Mouse (Mus musculus): ENCODE measurements around the gene Ankar. TPM values are rescaled to one million over a fixed set of nuclear protein-coding genes. Genes with fewer than 3 reads are reported as not detected.
A peak's percentile ranks its signal among the peaks of the same experiment; 100 is the strongest.

Gene Ankar
- polyA plus RNA-seq, 1 experiment from 2014 or later: not detected

- H3K4me3 ChIP-seq (replicated peaks; ENCODE audit: low read length): no peak overlapping the region
- no peak for ATAC-seq
Observed at GRCm38 (mm10) chr1:72728781-72729180, 28.4 kb upstream of the Ankar start.

DNA sequence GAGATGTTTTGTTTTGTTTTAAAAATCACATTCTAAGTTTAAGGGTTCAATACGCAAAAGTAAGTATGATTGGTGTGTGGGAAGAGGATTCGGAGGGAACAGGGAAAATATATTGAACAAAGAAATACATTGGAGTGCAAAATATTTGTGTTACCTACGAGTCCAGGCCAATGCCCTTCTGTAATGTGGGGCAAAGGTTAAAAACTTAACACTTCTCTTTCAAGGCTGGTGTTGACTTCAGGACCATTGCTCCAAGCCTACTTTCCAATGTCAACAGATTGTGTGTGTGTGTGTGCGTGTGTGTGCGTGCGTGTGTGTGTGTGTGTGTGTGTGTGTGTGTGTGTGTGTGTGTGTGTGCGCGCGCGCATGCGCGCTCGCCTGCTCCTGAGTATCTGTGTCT lies 25.6 kb upstream of the Ankar start:
- Histone ChIP-seq H3K4me2 (ENCODE audit: low read length) (no peak overlapping the region), H3K27ac (ENCODE audit: low read length) (no peak overlapping the region), H3K9me3 (ENCODE audit: control insufficient read depth, low read length) (no peaks in the 10 kb centered on the region), H3K36me3 (ENCODE audit: control insufficient read depth, insufficient read depth) (no peaks in the 10 kb centered on the region), H3K4me1 (replicated peaks; ENCODE audit: control insufficient read depth, insufficient read depth, low read length) (0 out of 2 replicates have a peak, but pooled peaks cover 2% of the 10 kb centered on the region), H3K4me3 (replicated peaks; ENCODE audit: low read length) (no peak overlapping the region), H3K9ac (replicated peaks; ENCODE audit: low read depth, low read length) (no peak overlapping the region), H3K27me3 (replicated peaks; ENCODE audit: control insufficient read depth, insufficient read depth, low read length) (no peaks in the 10 kb centered on the region)
- ATAC-seq: no peak
- WGBS: 88% methylated on average over 13 of the region's 13 CpGs

More at GRCm38 (mm10) chr1:72728781-72729180, 28.4 kb upstream of the Ankar start:
- Histone ChIP-seq H3K9me3 (ENCODE audit: control insufficient read depth, low read length) (no peaks in the 10 kb centered on the region), H3K27me3 (replicated peaks; ENCODE audit: control insufficient read depth, insufficient read depth, low read length) (no peaks in the 10 kb centered on the region), H3K4me1 (replicated peaks; ENCODE audit: control insufficient read depth, insufficient read depth, low read length) (0 out of 2 replicates have a peak, but pooled peaks cover 2% of the 10 kb centered on the region), H3K9ac (replicated peaks; ENCODE audit: low read depth, low read length) (no peak overlapping the region), H3K27ac (ENCODE audit: low read length) (no peak overlapping the region), H3K36me3 (ENCODE audit: control insufficient read depth, insufficient read depth) (no peaks in the 10 kb centered on the region), H3K4me2 (ENCODE audit: low read length) (no peak overlapping the region)
- WGBS: 95% methylated on average over 4 of the region's 4 CpGs

DNA sequence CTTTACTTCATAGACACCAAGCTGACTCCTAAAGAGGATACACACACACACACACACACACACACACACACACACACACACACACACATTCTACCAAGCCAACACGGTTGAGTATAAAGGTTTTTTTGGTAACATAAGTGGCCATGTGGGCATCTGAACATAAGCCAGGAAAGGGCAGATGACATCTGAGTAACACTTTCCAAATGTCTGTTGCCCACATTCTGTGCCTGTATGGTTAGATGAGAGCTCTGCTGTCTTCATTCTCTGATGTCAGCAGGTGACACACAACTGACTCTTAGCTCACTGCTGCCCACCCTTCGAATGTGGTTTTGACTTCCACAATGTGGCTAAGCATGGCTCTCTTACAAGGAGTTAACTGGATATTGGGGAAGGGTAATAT lies 24.0 kb upstream of the Ankar start:
- Histone ChIP-seq H3K9ac (replicated peaks; ENCODE audit: low read depth, low read length) (no peak overlapping the region), H3K9me3 (ENCODE audit: control insufficient read depth, low read length) (no peaks in the 10 kb centered on the region), H3K27me3 (replicated peaks; ENCODE audit: control insufficient read depth, insufficient read depth, low read length) (no peaks in the 10 kb centered on the region), H3K27ac (ENCODE audit: low read length) (no peak overlapping the region), H3K4me1 (replicated peaks; ENCODE audit: control insufficient read depth, insufficient read depth, low read length) (peaks cover 5% of the 10 kb centered on the region; the same call in 1 of the 2 replicates), H3K4me2 (ENCODE audit: low read length) (no peak overlapping the region), H3K4me3 (replicated peaks; ENCODE audit: low read length) (no peak overlapping the region), H3K36me3 (ENCODE audit: control insufficient read depth, insufficient read depth) (no peaks in the 10 kb centered on the region)
- WGBS: 84% methylated on average over 2 of the region's 2 CpGs
- no peak for ATAC-seq

GRCm38 (mm10) chr1:72722646-72723045 lies 22.3 kb upstream of the Ankar start:
- peaks cover 5% of the 10 kb centered on the region; the same call in 1 of the 2 replicates for H3K4me1 ChIP-seq (replicated peaks; ENCODE audit: control insufficient read depth, insufficient read depth, low read length)
- H3K4me3 ChIP-seq (replicated peaks; ENCODE audit: low read length): no peak overlapping the region
- no peaks in the 10 kb centered on the region for H3K36me3 ChIP-seq (ENCODE audit: control insufficient read depth, insufficient read depth)
- ATAC-seq: no peak
- 45% methylated on average over 8 of the region's 8 CpGs for WGBS
- no peak overlapping the region for H3K4me2 ChIP-seq (ENCODE audit: low read length)
- no peaks in the 10 kb centered on the region for H3K9me3 ChIP-seq (ENCODE audit: control insufficient read depth, low read length)
- H3K27ac ChIP-seq (ENCODE audit: low read length): no peak overlapping the region
- H3K9ac ChIP-seq (replicated peaks; ENCODE audit: low read depth, low read length): no peak overlapping the region
- H3K27me3 ChIP-seq (replicated peaks; ENCODE audit: control insufficient read depth, insufficient read depth, low read length): no peaks in the 10 kb centered on the region

DNA sequence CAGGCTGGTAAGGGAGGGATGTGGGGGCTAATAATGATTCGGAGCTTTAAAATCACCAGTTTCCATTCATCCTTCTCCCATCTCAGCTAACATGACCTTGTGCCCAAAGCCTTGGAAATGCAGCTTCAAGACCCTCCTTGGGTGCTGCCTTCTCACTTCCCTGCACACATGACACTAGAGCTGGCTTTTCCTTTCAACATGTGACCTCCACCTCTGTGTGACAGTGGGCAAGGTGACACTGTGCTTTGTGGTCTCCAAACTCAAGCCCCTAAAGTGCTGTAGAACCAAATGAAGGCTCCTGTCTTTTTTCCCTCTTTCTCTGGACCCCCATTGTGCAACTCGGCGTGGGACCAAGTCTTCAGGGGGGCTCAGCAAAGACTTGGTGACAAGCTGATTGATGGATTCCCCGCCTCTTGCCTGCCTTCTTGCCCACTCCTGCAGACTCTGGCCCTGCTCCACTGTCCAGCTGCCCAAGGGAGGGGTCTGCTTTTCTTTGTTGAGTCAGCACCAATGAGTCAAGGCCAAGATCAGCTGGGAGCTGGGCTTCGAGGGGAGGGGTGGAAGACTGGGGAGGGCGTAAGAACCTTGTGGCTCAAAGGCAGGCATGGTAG lies 19.8 kb upstream of the Ankar start:
- H3K9ac ChIP-seq (replicated peaks; ENCODE audit: low read depth, low read length): no peak overlapping the region
- peak; percentile 34; the same call in 1 of the 2 replicates for ATAC-seq
- no peak overlapping the region for H3K4me2 ChIP-seq (ENCODE audit: low read length)
- WGBS: 40% methylated on average over 6 of the region's 6 CpGs
- peaks cover 5% of the 10 kb centered on the region; the same call in 1 of the 2 replicates for H3K4me1 ChIP-seq (replicated peaks; ENCODE audit: control insufficient read depth, insufficient read depth, low read length)
- no peaks in the 10 kb centered on the region for H3K9me3 ChIP-seq (ENCODE audit: control insufficient read depth, low read length)
- H3K4me3 ChIP-seq (replicated peaks; ENCODE audit: low read length): no peak overlapping the region
- no peak overlapping the region for H3K27ac ChIP-seq (ENCODE audit: low read length)
- H3K27me3 ChIP-seq (replicated peaks; ENCODE audit: control insufficient read depth, insufficient read depth, low read length): no peaks in the 10 kb centered on the region
- H3K36me3 ChIP-seq (ENCODE audit: control insufficient read depth, insufficient read depth): no peaks in the 10 kb centered on the region

- Histone ChIP-seq H3K9ac (replicated peaks; ENCODE audit: low read depth, low read length) (no peak overlapping the region), H3K36me3 (ENCODE audit: control insufficient read depth, insufficient read depth) (peaks cover 3% of the 10 kb centered on the region; the same call in 1 of the 2 replicates), H3K9me3 (ENCODE audit: control insufficient read depth, low read length) (no peaks in the 10 kb centered on the region), H3K27me3 (replicated peaks; ENCODE audit: control insufficient read depth, insufficient read depth, low read length) (no peaks in the 10 kb centered on the region), H3K4me1 (replicated peaks; ENCODE audit: control insufficient read depth, insufficient read depth, low read length) (peaks cover 5% of the 10 kb centered on the region; the same call in 1 of the 2 replicates), H3K4me3 (replicated peaks; ENCODE audit: low read length) (no peak overlapping the region), H3K4me2 (ENCODE audit: low read length) (no peak overlapping the region), H3K27ac (ENCODE audit: low read length) (no peak overlapping the region)
- 16% methylated on average over 5 of the region's 5 CpGs for WGBS
- ATAC-seq: peak; percentile 50
Observed at GRCm38 (mm10) chr1:72718846-72719245, 18.5 kb upstream of the Ankar start.

GRCm38 (mm10) chr1:72717540-72717939 lies 17.2 kb upstream of the Ankar start:
- no peak overlapping the region for H3K4me3 ChIP-seq (replicated peaks; ENCODE audit: low read length)
- H3K36me3 ChIP-seq (ENCODE audit: control insufficient read depth, insufficient read depth): peaks cover 9% of the 10 kb centered on the region; the same call in 1 of the 2 replicates

GRCm38 (mm10) chr1:72716926-72717325 lies 16.5 kb upstream of the Ankar start:
- ATAC-seq: peak; percentile 36; the same call in 1 of the 2 replicates
- Histone ChIP-seq H3K27me3 (replicated peaks; ENCODE audit: control insufficient read depth, insufficient read depth, low read length) (no peaks in the 10 kb centered on the region), H3K9ac (replicated peaks; ENCODE audit: low read depth, low read length) (no peak overlapping the region), H3K4me1 (replicated peaks; ENCODE audit: control insufficient read depth, insufficient read depth, low read length) (peaks cover 19% of the 10 kb centered on the region), H3K36me3 (ENCODE audit: control insufficient read depth, insufficient read depth) (peaks cover 9% of the 10 kb centered on the region; the same call in 1 of the 2 replicates), H3K9me3 (ENCODE audit: control insufficient read depth, low read length) (no peaks in the 10 kb centered on the region), H3K27ac (ENCODE audit: low read length) (no peak overlapping the region), H3K4me3 (replicated peaks; ENCODE audit: low read length) (no peak overlapping the region), H3K4me2 (ENCODE audit: low read length) (no peak overlapping the region)
- 11% methylated on average over 5 of the region's 5 CpGs for WGBS

More at GRCm38 (mm10) chr1:72717540-72717939, 17.2 kb upstream of the Ankar start:
- no peak overlapping the region for H3K4me2 ChIP-seq (ENCODE audit: low read length)
- 92% methylated on average over 7 of the region's 7 CpGs for WGBS
- no peak for ATAC-seq
- H3K9ac ChIP-seq (replicated peaks; ENCODE audit: low read depth, low read length): no peak overlapping the region
- no peaks in the 10 kb centered on the region for H3K27me3 ChIP-seq (replicated peaks; ENCODE audit: control insufficient read depth, insufficient read depth, low read length)
- peaks cover 13% of the 10 kb centered on the region for H3K4me1 ChIP-seq (replicated peaks; ENCODE audit: control insufficient read depth, insufficient read depth, low read length)
- H3K9me3 ChIP-seq (ENCODE audit: control insufficient read depth, low read length): no peaks in the 10 kb centered on the region
- H3K27ac ChIP-seq (ENCODE audit: low read length): no peak overlapping the region

GRCm38 (mm10) chr1:72716421-72716820 lies 16.0 kb upstream of the Ankar start:
- Histone ChIP-seq H3K4me1 (replicated peaks; ENCODE audit: control insufficient read depth, insufficient read depth, low read length) (peaks cover 19% of the 10 kb centered on the region), H3K9ac (replicated peaks; ENCODE audit: low read depth, low read length) (no peak overlapping the region), H3K4me2 (ENCODE audit: low read length) (no peak overlapping the region), H3K27ac (ENCODE audit: low read length) (no peak overlapping the region), H3K36me3 (ENCODE audit: control insufficient read depth, insufficient read depth) (peaks cover 9% of the 10 kb centered on the region; the same call in 1 of the 2 replicates), H3K4me3 (replicated peaks; ENCODE audit: low read length) (no peak overlapping the region), H3K27me3 (replicated peaks; ENCODE audit: control insufficient read depth, insufficient read depth, low read length) (no peaks in the 10 kb centered on the region), H3K9me3 (ENCODE audit: control insufficient read depth, low read length) (no peaks in the 10 kb centered on the region)
- no peak for ATAC-seq
- WGBS: 51% methylated on average over 2 of the region's 2 CpGs
